Mouse (Mus musculus): ENCODE measurements at regions not wholly inside any gene's neighbourhood (a gene's known extent, or its start where the extent isn't known, plus 50 kb on each side); places are given as distances from the start of the nearest gene placed in this dataset.
"Not testable (repeated sequence)": the region's sequence is repeated elsewhere in the genome, so short reads cannot be mapped to it uniquely, and the experiment has no call there.

GRCm38 (mm10) chr5:3141841-3142240 lies 199.4 kb upstream of the Cdk6 start:
- not testable (repeated sequence) for DNase-seq

- DNase-seq: peak; percentile 36
Observed at GRCm38 (mm10) chr5:3146544-3147295, 194.6 kb upstream of the Cdk6 start.

- not testable (repeated sequence) for DNase-seq
Observed at GRCm38 (mm10) chr5:3149886-3150285, 191.4 kb upstream of the Cdk6 start.

- not testable (repeated sequence) for DNase-seq
Observed at GRCm38 (mm10) chr5:3150766-3151165, 190.5 kb upstream of the Cdk6 start.

- not testable (repeated sequence) for DNase-seq
Observed at GRCm38 (mm10) chr5:3151534-3152148, 189.6 kb upstream of the Cdk6 start.

GRCm38 (mm10) chr5:3152149-3152865 lies 189.0 kb upstream of the Cdk6 start:
- peak; percentile 4 for DNase-seq

GRCm38 (mm10) chr5:3165511-3165910 lies 175.8 kb upstream of the Cdk6 start:
- not testable (repeated sequence) for DNase-seq

- not testable (repeated sequence) for DNase-seq
Observed at GRCm38 (mm10) chr5:3166496-3166895, 174.8 kb upstream of the Cdk6 start.

GRCm38 (mm10) chr5:3193592-3193991 lies 147.7 kb upstream of the Cdk6 start:
- not testable (repeated sequence) for DNase-seq

GRCm38 (mm10) chr5:3197952-3198841 lies 143.1 kb upstream of the Cdk6 start:
- peak; percentile 87 for DNase-seq

- DNase-seq: peak; percentile 36
Observed at GRCm38 (mm10) chr5:3198869-3199550, 142.3 kb upstream of the Cdk6 start.

- not testable (repeated sequence) for DNase-seq
Observed at GRCm38 (mm10) chr5:3206160-3206559, 135.1 kb upstream of the Cdk6 start.

- DNase-seq: not testable (repeated sequence)
Observed at GRCm38 (mm10) chr5:3208293-3208692, 133.0 kb upstream of the Cdk6 start.

- no peak for DNase-seq
Observed at GRCm38 (mm10) chr5:3211284-3211683, 130.0 kb upstream of the Cdk6 start.

- DNase-seq: no peak
Observed at GRCm38 (mm10) chr5:3216053-3216452, 125.2 kb upstream of the Cdk6 start.

- DNase-seq: no peak
Observed at GRCm38 (mm10) chr5:3219230-3219629, 122.1 kb upstream of the Cdk6 start.

GRCm38 (mm10) chr5:3219770-3220169 lies 121.5 kb upstream of the Cdk6 start:
- DNase-seq: no peak

- DNase-seq: peak; percentile 20
Observed at GRCm38 (mm10) chr5:3223819-3224218, 117.5 kb upstream of the Cdk6 start.

- DNase-seq: not testable (repeated sequence)
Observed at GRCm38 (mm10) chr5:3224392-3225054, 116.8 kb upstream of the Cdk6 start.

GRCm38 (mm10) chr5:3225358-3225757 lies 115.9 kb upstream of the Cdk6 start:
- not testable (repeated sequence) for DNase-seq

- not testable (repeated sequence) for DNase-seq
Observed at GRCm38 (mm10) chr5:3244067-3244466, 97.2 kb upstream of the Cdk6 start.

All from kidney, postnatal 14 days (tissue).